Mouse (Mus musculus) intestine, embryonic 16.5 days (tissue): ENCODE data around the gene Ylpm1. TPM values are rescaled to one million over a fixed set of nuclear protein-coding genes. Genes with fewer than 3 reads are reported as not detected.

Experiments
- ATAC-seq: fragments of 200-750 bp; cut with Nextera tagmentation; 2 replicates; pipeline ENCODE4 v1.8.0; 2017; ENCODE audit warnings: moderate TSS enrichment, moderate library complexity
- H3K27ac ChIP-seq: fragments of 300-500 bp; sonication (generic); 2 replicates; pipeline ENCODE4 v1.5.1; 2014; ENCODE audit warnings: mild to moderate bottlenecking, low read length
- H3K27me3 ChIP-seq: fragments of 300-500 bp; sonication (generic); replicated peaks from 2 replicates; pipeline ENCODE4 v1.6.1; 2014; ENCODE audit warnings: low read length, control low read depth, mixed read lengths; ENCODE audit not compliant: control insufficient read depth, insufficient read depth
- H3K36me3 ChIP-seq: fragments of 300-500 bp; sonication (generic); 2 replicates; pipeline ENCODE4 v1.6.1; 2014; ENCODE audit warnings: low read length, control low read depth; ENCODE audit not compliant: control insufficient read depth, insufficient read depth
- H3K4me1 ChIP-seq: fragments of 300-500 bp; sonication (generic); 2 replicates; pipeline ENCODE4 v1.6.1; 2014; ENCODE audit warnings: low read length, control low read depth, mixed read lengths; ENCODE audit not compliant: control insufficient read depth, insufficient read depth
- H3K4me2 ChIP-seq: fragments of 300-500 bp; sonication (generic); 2 replicates; pipeline ENCODE4 v1.6.1; 2014; ENCODE audit warnings: low read depth, low read length, control low read depth
- H3K4me3 ChIP-seq: fragments of 300-500 bp; sonication (generic); 2 replicates; pipeline ENCODE4 v1.5.1; 2014; ENCODE audit warnings: mild to moderate bottlenecking, low read length
- H3K9ac ChIP-seq: fragments of 300-500 bp; sonication (generic); 2 replicates; pipeline ENCODE4 v1.6.1; 2014; ENCODE audit warnings: low read depth, low read length
- H3K9me3 ChIP-seq: fragments of 300-500 bp; sonication (generic); 2 replicates; pipeline ENCODE4 v1.6.1; 2016; ENCODE audit warnings: low read length, control low read depth; ENCODE audit not compliant: control insufficient read depth
- WGBS: fragments of 180-500 bp; shearing (Covaris S2); extraction: QIAGEN DNeasy Blood & Tissue Kit; methylation state at CpG from one replicate; pipeline ENCODE4 v1.1.7; 2014; 5-methylcytosine and 5-hydroxymethylcytosine counted together
- polyA plus RNA-seq: library from polyadenylated mRNA; unstranded; fragments of >200 nt; fragmentation: Nextera tagmentation; extraction: Ambion mirVana; gene quantifications from 2 replicates; pipeline ENCODE4 v1.2.1, GENCODE M21; 2015

The Ylpm1 gene
- polyA plus RNA-seq, 1 experiment from 2014 or later: 18.5 TPM

DNA sequence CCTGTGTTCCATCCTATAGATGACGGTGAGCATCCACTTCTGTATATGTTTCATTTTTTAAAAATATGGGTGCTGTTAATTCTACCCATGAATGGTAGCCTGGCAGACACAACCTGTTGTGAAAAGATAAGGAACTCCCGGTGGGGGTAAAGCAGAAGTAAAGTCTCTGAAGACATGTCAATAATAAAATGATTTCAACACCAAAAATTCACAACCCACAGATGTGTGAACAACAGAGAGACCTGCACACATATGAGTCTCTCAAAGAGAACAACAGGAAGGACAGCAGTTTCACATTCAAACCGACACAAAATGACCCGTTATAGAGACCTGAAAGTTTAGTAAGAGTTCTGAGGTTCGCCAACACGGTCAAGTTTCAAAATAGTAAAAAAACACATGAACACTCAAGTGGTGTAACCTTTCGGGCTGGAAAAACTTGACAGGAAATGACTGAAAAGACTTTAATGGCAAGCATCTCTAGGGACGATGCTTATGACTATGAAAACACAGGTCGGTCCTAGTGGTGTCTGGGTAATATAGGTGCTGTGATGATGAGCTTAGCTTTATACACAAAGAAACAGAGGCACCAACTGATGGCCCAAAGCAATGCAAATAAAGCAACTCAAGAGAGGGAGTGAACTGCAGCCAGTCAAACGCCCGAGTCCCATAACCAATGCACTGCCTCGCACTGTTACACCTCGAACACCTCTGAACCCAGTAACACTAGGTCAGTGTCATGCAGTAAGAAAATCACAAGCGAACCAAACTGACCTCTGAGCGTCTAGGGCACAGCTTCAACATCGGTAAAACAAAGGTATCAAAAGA lies 27.1 kb upstream of the Ylpm1 start:
- H3K36me3 ChIP-seq: no peaks in the 10 kb centered on the region
- ATAC-seq: no peak
- no peaks in the 10 kb centered on the region for H3K27me3 ChIP-seq
- 0 out of 2 replicates have a peak overlapping the region, but pooled peaks have one; percentile 87 for H3K9ac ChIP-seq
- H3K4me1 ChIP-seq: peaks cover 12% of the 10 kb centered on the region
- whole genome bisulfite sequencing: 80% methylated on average over 16 of the region's 16 CpGs
- H3K9me3 ChIP-seq: no peaks in the 10 kb centered on the region
- H3K4me2 ChIP-seq: peak overlapping the region; percentile 83
- H3K27ac ChIP-seq: no peak overlapping the region
- peak overlapping the region; percentile 86 for H3K4me3 ChIP-seq

DNA sequence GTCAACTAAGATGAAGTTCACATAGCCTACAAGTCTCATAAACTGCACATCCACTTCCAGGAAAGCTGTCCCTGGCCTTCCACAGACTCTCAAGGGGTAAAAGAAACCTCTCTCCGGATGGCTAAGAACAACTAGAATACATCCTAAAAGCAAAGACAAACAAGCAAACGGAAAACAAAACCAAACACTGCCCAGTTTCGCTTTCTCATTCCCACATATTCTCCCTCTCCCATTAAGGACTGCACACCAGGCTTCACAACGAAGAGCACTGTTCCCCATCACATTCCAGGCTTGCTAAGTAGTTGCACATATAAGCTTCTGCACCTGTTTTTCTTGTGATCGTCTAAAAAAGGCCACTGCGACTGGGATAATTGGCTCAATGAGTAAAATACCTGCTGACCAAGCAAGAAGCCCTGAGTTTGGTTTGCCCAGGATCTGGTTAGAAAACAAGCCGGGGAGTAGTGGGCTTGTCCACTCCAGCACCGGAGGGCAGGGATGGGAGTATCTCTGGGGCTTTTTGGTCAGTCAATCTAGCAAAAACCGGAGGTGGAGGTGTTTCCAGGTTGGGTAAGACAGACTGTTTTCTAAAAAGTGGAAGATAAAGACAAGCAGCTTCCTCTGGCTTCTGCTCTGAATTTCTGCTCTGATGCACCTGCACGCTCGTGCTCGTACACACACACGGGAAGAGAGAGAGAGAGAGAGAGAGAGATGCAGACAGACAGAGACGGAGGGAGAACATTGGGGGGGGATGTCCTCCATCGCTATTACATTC lies 26.3 kb upstream of the Ylpm1 start:
- WGBS: 20% methylated on average over 15 of the region's 15 CpGs
- Histone ChIP-seq H3K36me3 (0 out of 2 replicates have a peak, but pooled peaks cover 3% of the 10 kb centered on the region), H3K9ac (peak overlapping the region; percentile 87), H3K4me2 (peak overlapping the region; percentile 83), H3K4me3 (peak overlapping the region; percentile 86), H3K9me3 (no peaks in the 10 kb centered on the region), H3K27ac (no peak overlapping the region), H3K4me1 (peaks cover 12% of the 10 kb centered on the region), H3K27me3 (no peaks in the 10 kb centered on the region)
- ATAC-seq: peak; percentile 18

DNA sequence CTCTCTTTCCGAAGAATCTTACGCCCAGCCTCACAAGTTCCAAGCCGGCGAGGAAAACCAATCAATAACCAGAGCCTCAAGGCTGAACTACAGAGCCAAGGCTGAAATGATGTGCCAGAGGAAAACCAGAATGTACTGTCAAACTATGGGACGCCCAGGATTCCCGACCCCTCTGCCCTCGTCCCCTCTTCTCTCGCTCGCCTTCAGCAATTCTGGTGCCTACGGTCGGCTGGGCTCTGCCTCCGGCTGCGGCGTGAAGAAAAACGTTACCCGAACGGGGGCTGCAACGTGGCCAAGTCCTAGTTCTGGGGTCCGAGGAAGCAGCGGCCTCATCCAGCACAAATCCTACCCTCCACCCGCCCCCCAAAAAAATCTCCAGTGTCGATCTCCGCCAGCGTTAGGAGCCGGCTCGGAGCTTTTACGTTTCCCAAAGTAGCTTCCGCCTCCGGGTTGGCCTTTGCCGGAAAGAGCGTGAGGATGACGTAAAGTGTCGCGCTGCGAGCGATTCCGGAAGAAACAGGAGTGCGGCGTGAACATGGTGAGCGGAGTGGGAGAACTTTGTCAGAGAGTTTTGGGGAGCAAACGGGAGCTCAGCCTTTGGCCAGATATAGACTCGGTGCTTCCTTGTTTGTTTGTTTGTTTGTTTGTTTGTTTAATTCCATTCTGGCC lies 25.6 kb upstream of the Ylpm1 start, which contains the start of the genes Fcf1 and Arel1:
Gene Fcf1 (plus strand): TSS at position 470 of the 669 bp plus-strand sequence.
Gene Arel1 (minus strand): TSS at position 473 of the 669 bp plus-strand sequence.
- Histone ChIP-seq H3K4me3 (peak within 1 kb of the TSS; percentile 86), H3K27ac (no peak within 1 kb of the TSS; the same call in 1 of the 2 replicates), H3K36me3 (0 out of 2 replicates have a peak, but pooled peaks cover 3% of the 10 kb centered on the region), H3K4me2 (peak within 1 kb of the TSS; percentile 83), H3K4me1 (peaks cover 12% of the 10 kb centered on the region), H3K9me3 (no peaks in the 10 kb centered on the region), H3K27me3 (no peaks in the 10 kb centered on the region), H3K9ac (peak within 1 kb of the TSS; percentile 87)
- peak; percentile 88 for ATAC-seq
- under 1% methylated on average over 42 of the region's 42 CpGs for WGBS

DNA sequence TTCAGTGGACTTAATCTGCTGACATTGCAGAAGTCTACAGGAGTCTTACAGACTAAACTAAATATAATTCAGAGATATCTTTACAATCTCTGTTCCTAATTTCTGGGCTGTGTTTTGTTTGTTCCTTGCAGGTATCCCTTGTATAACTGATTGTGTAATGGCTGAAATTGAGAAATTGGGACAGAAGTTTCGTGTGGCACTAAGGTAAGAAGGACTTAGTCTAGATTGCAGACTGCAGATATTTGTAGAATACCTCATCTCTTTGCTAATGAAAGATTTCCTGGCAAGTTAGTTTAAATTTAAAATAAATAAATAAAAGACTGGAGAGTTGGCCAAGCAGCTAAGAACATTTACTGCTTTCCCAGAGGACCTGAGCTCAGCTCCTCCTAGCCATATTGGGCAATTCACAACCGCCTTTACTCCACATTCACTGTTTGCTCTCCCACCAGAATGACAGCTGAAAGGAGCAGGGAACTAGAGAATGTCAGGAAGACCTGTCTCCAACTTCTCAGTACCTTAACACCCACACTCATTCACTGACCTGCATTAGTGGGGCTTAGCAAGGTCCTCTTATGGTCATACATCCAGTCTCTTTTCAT lies 16.8 kb upstream of the Ylpm1 start:
- Histone ChIP-seq H3K9ac (no peak overlapping the region), H3K27me3 (no peaks in the 10 kb centered on the region), H3K9me3 (no peaks in the 10 kb centered on the region), H3K4me3 (no peak overlapping the region), H3K27ac (no peak overlapping the region), H3K36me3 (peaks cover 13% of the 10 kb centered on the region; the same call in 1 of the 2 replicates), H3K4me1 (no peaks in the 10 kb centered on the region), H3K4me2 (no peak overlapping the region)
- 86% methylated on average over 2 of the region's 2 CpGs for WGBS
- no peak for ATAC-seq

DNA sequence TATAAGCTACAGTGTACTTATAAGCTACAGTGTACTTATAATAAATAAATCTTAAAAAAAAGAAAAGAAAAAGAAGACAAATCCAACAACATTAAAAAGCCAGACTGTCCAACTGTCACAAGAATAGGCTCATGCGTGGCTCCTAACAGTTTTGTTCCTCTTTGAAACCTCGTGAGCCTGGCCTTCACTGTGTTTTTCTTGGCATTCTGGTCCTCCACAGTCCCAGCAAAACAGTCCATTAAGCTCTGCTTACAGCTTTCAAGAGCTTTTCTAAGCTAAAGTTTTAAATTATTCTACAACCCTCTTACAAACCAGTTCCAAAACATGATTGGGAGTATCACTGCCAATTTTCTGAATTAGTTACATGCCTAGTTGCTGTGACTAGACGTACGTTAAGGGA lies 6.7 kb upstream of the Ylpm1 start:
- H3K36me3 ChIP-seq: no peaks in the 10 kb centered on the region
- H3K9me3 ChIP-seq: no peaks in the 10 kb centered on the region
- H3K4me3 ChIP-seq: no peak overlapping the region
- no peaks in the 10 kb centered on the region for H3K4me1 ChIP-seq
- no peak overlapping the region for H3K27ac ChIP-seq
- H3K27me3 ChIP-seq: no peaks in the 10 kb centered on the region
- no peak overlapping the region for H3K9ac ChIP-seq
- ATAC-seq: no peak
- no peak overlapping the region for H3K4me2 ChIP-seq
- 72% methylated on average over 4 of the region's 4 CpGs for WGBS

DNA sequence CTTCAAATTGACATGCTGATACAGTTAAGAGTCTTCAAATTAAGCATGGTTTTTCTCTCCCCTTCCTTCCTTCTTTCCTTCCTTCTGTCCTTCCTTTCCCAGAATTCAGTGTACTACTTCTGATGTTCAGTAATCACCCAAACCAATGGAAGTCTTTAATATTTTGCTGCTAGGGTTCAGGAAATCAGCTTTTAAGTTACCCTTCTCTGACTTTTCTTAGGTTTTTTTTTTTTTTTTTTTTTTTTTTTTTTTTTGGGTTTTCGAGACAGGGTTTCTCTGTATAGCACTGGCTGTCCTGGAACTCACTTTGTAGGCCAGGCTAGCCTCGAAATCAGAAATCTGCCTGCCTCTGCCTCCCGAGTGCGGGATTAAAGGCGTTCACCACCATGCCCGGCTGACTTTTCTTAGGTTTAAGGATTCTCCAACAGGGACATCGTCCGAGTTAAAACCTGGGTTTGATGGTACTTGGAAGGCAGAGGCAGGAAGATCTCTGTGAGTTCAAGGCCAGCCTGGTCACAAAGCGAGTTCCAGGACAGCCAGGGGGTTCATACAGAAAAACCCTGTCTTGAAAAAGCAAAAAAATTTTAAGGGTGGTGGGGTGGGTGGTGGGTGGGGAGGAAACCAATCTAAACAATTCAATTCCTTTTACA lies 884 bp upstream of the Ylpm1 start:
- Histone ChIP-seq H3K4me2 (peak overlapping the region; percentile 22; the same call in 1 of the 2 replicates), H3K27ac (no peak overlapping the region), H3K4me1 (peaks cover 19% of the 10 kb centered on the region), H3K9me3 (no peaks in the 10 kb centered on the region), H3K4me3 (no peak overlapping the region), H3K36me3 (no peaks in the 10 kb centered on the region), H3K27me3 (no peaks in the 10 kb centered on the region), H3K9ac (peak overlapping the region; percentile 33; the same call in 1 of the 2 replicates)
- 94% methylated on average over 8 of the region's 9 CpGs for WGBS
- no peak for ATAC-seq

DNA sequence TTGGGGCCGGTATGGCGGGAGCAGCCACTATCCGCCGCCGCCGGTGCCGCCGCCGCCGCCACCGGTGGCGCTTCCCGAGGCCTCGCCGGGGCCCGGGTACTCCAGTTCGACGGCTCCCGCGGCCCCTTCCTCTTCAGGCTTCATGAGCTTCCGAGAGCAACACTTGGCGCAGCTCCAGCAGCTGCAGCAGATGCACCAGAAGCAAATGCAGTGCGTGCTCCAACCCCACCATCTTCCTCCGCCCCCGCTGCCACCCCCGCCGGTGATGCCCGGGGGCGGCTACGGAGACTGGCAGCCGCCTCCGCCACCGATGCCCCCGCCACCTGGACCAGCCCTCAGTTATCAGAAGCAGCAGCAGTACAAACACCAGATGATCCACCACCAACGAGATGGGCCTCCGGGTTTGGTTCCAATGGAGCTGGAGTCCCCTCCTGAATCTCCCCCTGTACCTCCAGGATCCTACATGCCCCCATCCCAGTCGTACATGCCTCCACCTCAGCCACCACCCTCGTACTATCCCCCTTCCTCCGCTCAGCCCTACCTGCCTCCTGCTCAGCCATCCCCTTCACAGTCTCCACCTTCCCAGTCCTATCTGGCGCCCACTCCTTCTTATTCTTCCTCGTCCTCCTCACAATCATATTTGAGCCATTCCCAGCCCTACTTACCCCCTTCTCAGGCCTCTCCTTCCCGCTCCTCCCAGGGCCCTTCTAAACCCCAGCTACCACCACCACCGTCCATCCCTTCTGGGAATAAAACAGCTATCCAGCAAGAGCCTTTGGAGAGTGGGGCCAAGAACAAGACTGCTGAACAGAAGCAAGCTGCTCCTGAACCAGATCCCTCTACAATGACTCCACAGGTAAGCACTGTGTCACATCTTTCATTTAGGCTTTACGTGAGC lies 629 bp downstream of the Ylpm1 start:
- no peaks in the 10 kb centered on the region for H3K27me3 ChIP-seq
- peak overlapping the region; percentile 98 for H3K9ac ChIP-seq
- peaks cover 19% of the 10 kb centered on the region for H3K4me1 ChIP-seq
- ATAC-seq: peak; percentile 58
- peak overlapping the region; percentile 83 for H3K27ac ChIP-seq
- peak overlapping the region; percentile 95 for H3K4me2 ChIP-seq
- H3K9me3 ChIP-seq: no peaks in the 10 kb centered on the region
- H3K36me3 ChIP-seq: no peaks in the 10 kb centered on the region
- H3K4me3 ChIP-seq: peak overlapping the region; percentile 97
- WGBS: under 1% methylated on average over 36 of the region's 44 CpGs

DNA sequence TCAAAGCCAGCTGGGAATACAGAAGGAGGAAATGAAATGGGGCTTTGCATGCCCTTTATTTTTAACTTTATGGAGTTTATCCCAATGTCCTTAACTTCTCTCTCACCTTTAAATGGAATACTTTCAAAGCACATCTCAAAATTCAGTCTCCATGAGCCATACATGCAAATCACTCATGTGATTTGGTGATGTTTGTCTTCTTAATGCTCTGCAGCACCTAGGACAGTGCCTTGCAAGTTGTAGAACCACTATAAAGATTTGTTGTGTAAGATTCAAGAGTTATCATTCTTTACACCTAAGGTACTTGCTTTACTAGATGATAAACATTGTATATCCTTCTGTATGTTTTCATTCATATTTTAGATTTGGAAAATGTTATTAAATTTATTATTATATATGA lies 2.9 kb downstream of the Ylpm1 start:
- H3K9ac ChIP-seq: no peak overlapping the region
- H3K4me2 ChIP-seq: peak overlapping the region; percentile 49; the same call in 1 of the 2 replicates

More for the DNA sequence above, 2.9 kb downstream of the Ylpm1 start:
- Histone ChIP-seq H3K4me1 (peaks cover 19% of the 10 kb centered on the region), H3K9me3 (no peaks in the 10 kb centered on the region), H3K27me3 (no peaks in the 10 kb centered on the region), H3K4me3 (peak overlapping the region; percentile 18; the same call in 1 of the 2 replicates), H3K27ac (no peak overlapping the region), H3K36me3 (no peaks in the 10 kb centered on the region)
- ATAC-seq: no peak
